Mouse (Mus musculus) embryonic facial prominence, embryonic 11.5 days (tissue): Measurements from ENCODE around the gene Cdc25a. TPM values are rescaled to one million over a fixed set of nuclear protein-coding genes. Genes with fewer than 3 reads are reported as not detected.

Source experiments
- ATAC-seq: fragments of 200-750 bp; cut with Nextera tagmentation; replicated peaks from 2 replicates; pipeline ENCODE4 v1.8.0; 2017; ENCODE audit warnings: low read depth; ENCODE audit not compliant: insufficient number of reproducible peaks, low FRiP score, low TSS enrichment
- DNase-seq: peaks from one replicate; pipeline ENCODE4 v3.0.0-alpha.2; 2015; ENCODE audit warnings: low spot score
- H3K27ac ChIP-seq: fragments of 300-500 bp; sonication (generic); replicated peaks from 2 replicates; pipeline ENCODE4 v1.5.1; 2014; ENCODE audit warnings: mild to moderate bottlenecking, low read depth, low read length, control low read depth
- H3K27me3 ChIP-seq: fragments of 300-500 bp; sonication (generic); 2 replicates; pipeline ENCODE4 v1.6.1; 2014; ENCODE audit warnings: mild to moderate bottlenecking, low read length, moderate library complexity, mixed read lengths; ENCODE audit not compliant: control insufficient read depth, insufficient read depth
- H3K36me3 ChIP-seq: fragments of 300-500 bp; sonication (generic); replicated peaks from 2 replicates; pipeline ENCODE4 v1.6.1; 2014; ENCODE audit warnings: low read depth, mild to moderate bottlenecking, low read length, moderate library complexity, mixed read lengths; ENCODE audit not compliant: control insufficient read depth, insufficient read depth
- H3K4me1 ChIP-seq: fragments of 300-500 bp; sonication (generic); 2 replicates; pipeline ENCODE4 v1.6.1; 2014; ENCODE audit warnings: low read length, mixed read lengths; ENCODE audit not compliant: control insufficient read depth, insufficient read depth
- H3K4me2 ChIP-seq: fragments of 300-500 bp; sonication (generic); 2 replicates; pipeline ENCODE4 v1.6.1; 2014; ENCODE audit warnings: low read depth, mild to moderate bottlenecking, control low read depth, low read length, moderate library complexity
- H3K4me3 ChIP-seq: fragments of 300-500 bp; sonication (generic); 2 replicates; pipeline ENCODE4 v1.5.1; 2014; ENCODE audit warnings: low read depth, low read length, control low read depth
- H3K9ac ChIP-seq: fragments of 300-500 bp; sonication (generic); replicated peaks from 2 replicates; pipeline ENCODE4 v1.6.1; 2014; ENCODE audit warnings: mild to moderate bottlenecking, control low read depth, low read length
- H3K9me3 ChIP-seq: fragments of 300-500 bp; sonication (generic); replicated peaks from 2 replicates; pipeline ENCODE4 v1.6.1; 2016; ENCODE audit warnings: mild to moderate bottlenecking, low read length, inconsistent platforms, mixed read lengths; ENCODE audit not compliant: control insufficient read depth
- WGBS: fragments of 180-500 bp; shearing (Covaris S2); extraction: QIAGEN DNeasy Blood & Tissue Kit; methylation state at CpG from one replicate; pipeline ENCODE4 v1.1.7; 2014; 5-methylcytosine and 5-hydroxymethylcytosine counted together
- polyA plus RNA-seq: library from polyadenylated mRNA; unstranded; fragments of >200 nt; fragmentation: Nextera tagmentation; extraction: Ambion mirVana; gene quantifications from 2 replicates; pipeline ENCODE4 v1.2.1, GENCODE M21; 2014

Cdc25a gene
- polyA plus RNA-seq, 1 experiment from 2014 or later, result 44.1 TPM

DNA sequence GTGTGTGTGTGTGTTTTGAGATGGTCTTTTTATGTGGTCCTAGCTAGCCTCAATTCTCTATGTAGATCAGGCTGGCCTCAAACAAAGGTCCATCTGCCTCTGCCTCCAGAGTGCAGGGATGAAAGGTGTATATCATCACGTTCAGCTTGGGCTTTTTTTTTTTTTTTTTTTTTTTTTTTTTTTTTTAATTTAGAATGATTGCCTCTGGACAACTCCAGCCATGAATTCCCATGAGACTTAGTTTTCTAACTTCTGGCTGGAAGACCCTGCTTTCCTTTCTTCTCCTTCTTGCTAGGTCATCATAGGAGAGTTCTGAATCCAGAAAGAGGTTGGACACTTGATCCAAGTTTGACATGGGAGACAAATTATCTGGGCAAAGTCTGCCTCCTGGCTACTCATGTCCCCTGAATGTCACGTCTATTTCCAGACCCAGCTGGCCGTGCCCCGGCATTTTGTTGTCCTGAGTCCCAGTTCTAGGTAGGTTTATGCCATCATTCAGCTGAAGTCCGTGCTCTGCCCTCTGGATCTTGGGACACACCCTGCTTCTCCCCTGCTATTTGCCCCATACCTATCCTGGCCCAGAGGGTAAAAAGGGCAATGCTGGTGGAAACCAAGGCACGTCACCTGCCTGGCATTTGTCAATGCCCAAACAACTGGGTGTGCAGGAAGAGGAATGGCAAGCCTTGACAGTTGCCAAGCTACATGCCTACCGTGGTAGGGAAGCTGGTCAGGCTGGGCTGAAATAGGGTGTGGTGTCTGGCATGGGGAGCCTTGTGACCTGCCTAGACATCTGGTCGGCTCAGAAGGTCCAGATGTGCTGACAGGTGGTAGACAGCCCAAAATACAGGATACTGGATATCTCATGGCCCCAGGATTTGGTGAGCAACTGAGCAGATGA is 21.1 kb downstream of the Cdc25a start:
- H3K27me3 ChIP-seq, result no peaks in the 10 kb centered on the region
- no peak for ATAC-seq

DNA sequence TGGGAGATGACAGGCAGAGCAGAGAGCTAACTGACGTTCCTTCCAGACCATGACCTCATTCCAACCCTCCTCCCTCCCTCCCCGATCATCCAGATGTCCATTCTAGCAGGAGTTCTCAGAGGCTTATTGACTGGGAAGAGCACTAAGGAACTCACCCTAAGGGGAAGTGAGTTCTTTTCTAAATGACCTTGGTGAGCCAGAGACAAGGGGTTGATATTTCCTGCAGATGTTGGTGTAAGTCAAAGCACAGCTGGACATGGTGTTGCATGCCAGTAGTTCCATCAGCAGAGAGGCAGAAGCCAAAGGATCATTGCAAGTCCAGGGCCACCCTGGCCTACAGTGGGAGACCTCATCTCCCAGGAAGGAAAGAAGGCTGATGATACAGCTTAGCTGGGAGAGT is 22.6 kb downstream of the Cdc25a start:
- H3K27me3 ChIP-seq, result no peaks in the 10 kb centered on the region
- H3K4me2 ChIP-seq, result no peak overlapping the region; the same call in 1 of the 2 replicates
- WGBS, result 36% methylated on average over 2 of the region's 2 CpGs
- H3K4me1 ChIP-seq, result no peaks in the 10 kb centered on the region
- H3K4me3 ChIP-seq, result no peak overlapping the region
- ATAC-seq, result no peak
- no peak overlapping the region for H3K9ac ChIP-seq
- H3K9me3 ChIP-seq, result no peaks in the 10 kb centered on the region
- DNase-seq, result no peak
- no peaks in the 10 kb centered on the region; the same call in 1 of the 2 replicates for H3K36me3 ChIP-seq
- H3K27ac ChIP-seq, result no peak overlapping the region

More for the DNA sequence above, 21.1 kb downstream of the Cdc25a start:
- Histone ChIP-seq H3K36me3 (peaks cover 7% of the 10 kb centered on the region), H3K4me2 (no peak overlapping the region), H3K9ac (no peak overlapping the region), H3K9me3 (no peaks in the 10 kb centered on the region), H3K4me1 (no peaks in the 10 kb centered on the region), H3K4me3 (no peak overlapping the region), H3K27ac (no peak overlapping the region)
- no peak for DNase-seq
- WGBS, result 84% methylated on average over 8 of the region's 8 CpGs

DNA sequence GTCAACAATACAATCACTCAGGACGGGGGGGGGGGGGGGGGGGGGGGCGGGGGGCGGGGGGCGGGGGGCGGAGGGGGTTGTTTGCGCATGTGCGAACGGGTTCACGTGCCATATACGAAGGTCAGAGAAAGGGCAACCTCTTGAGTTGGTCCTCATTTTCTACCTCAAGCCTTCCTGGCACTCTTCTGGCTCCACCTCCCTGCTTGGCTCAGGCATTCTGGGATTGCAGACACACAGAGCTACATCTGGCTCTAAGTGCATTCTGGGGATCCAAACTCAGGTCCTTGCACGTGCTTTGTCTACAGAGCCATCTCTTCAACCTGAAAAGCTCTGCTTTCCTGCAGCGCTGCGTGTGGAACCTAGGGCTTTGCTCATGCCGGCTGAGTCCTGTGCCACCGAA is 24.0 kb downstream of the Cdc25a start:
- Histone ChIP-seq H3K27ac (no peak overlapping the region), H3K9me3 (no peaks in the 10 kb centered on the region), H3K4me2 (no peak overlapping the region), H3K4me3 (no peak overlapping the region), H3K27me3 (no peaks in the 10 kb centered on the region), H3K4me1 (no peaks in the 10 kb centered on the region), H3K9ac (no peak overlapping the region), H3K36me3 (no peaks in the 10 kb centered on the region)
- no peak for ATAC-seq
- 71% methylated on average over 8 of the region's 15 CpGs for WGBS
- no peak for DNase-seq

DNA sequence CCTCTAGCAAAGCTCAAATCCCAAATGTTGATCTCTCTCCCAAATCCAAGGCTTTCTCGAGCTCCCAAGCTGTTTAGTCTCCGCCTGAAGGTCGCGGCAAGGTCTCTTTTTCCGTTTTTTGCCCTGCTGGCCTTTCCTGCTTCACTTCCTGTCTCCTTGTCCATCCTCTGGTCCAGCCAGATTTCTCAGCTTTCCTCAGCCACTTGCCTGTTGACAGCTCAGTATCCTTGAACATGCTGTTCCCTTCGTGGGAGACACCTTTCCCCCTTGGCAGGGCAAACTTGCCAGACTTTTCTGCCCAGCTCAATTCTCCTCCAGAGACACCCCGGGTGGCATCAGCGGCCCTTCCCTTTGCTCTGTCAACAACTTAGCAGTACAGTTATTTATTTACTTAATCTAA is 24.4 kb downstream of the Cdc25a start:
- DNase-seq, result no peak
- Histone ChIP-seq H3K4me3 (no peak overlapping the region), H3K27me3 (no peaks in the 10 kb centered on the region), H3K9me3 (no peaks in the 10 kb centered on the region), H3K4me1 (no peaks in the 10 kb centered on the region), H3K9ac (no peak overlapping the region), H3K4me2 (no peak overlapping the region), H3K27ac (no peak overlapping the region), H3K36me3 (no peaks in the 10 kb centered on the region)
- no peak for ATAC-seq
- WGBS, result 61% methylated on average over 8 of the region's 8 CpGs

DNA sequence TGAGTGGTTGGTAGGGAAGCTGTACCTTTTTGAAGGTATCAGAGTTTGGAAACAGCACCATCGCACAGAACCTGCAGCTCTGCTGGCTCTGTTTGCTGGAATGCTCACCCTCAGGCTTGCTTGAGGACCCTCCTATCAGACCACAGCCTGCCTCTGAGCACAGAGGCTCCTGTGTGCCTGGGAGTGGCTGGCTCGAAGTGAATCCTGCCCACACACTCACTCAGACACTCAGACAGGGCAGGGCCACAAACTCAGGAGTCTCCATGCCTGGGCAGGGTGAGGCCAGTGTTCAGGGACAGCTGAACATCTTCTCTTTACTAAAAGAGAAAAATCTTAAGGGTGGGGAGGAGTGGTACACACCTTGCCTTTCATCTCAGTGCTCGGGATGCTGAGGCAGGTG is 25.2 kb downstream of the Cdc25a start:
- Histone ChIP-seq H3K4me1 (no peaks in the 10 kb centered on the region), H3K9me3 (no peaks in the 10 kb centered on the region), H3K4me3 (no peak overlapping the region), H3K27ac (no peak overlapping the region), H3K9ac (no peak overlapping the region), H3K4me2 (no peak overlapping the region), H3K27me3 (no peaks in the 10 kb centered on the region), H3K36me3 (no peaks in the 10 kb centered on the region)
- ATAC-seq (no peak), DNase-seq (no peak)
- WGBS, result 87% methylated on average over 3 of the region's 3 CpGs

DNA sequence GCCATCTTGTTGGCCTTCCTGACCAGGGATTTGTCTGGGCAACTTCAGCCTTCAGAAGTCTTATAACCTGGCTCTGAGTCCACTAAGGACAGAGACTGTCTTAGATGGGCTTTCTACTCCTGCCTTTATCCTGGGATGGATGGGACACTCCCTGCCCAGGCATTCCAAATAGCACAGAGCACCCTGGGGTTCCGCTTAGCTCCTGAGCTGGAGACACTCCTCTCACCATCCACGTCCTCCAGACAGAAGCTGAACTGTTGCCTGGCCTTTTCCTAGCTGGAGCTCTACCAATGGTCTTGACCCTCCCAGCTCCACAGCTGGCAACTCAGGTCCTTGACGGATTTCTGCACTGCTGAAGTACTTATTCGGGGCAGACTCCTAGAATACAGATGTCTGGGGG is 26.9 kb downstream of the Cdc25a start:
- no peak overlapping the region for H3K9ac ChIP-seq
- H3K36me3 ChIP-seq, result no peaks in the 10 kb centered on the region
- ATAC-seq (no peak), DNase-seq (no peak)
- H3K27me3 ChIP-seq, result no peaks in the 10 kb centered on the region
- H3K27ac ChIP-seq, result no peak overlapping the region
- H3K4me1 ChIP-seq, result no peaks in the 10 kb centered on the region
- H3K9me3 ChIP-seq, result no peaks in the 10 kb centered on the region
- no peak overlapping the region for H3K4me2 ChIP-seq
- 64% methylated on average over 4 of the region's 4 CpGs for WGBS
- no peak overlapping the region for H3K4me3 ChIP-seq

DNA sequence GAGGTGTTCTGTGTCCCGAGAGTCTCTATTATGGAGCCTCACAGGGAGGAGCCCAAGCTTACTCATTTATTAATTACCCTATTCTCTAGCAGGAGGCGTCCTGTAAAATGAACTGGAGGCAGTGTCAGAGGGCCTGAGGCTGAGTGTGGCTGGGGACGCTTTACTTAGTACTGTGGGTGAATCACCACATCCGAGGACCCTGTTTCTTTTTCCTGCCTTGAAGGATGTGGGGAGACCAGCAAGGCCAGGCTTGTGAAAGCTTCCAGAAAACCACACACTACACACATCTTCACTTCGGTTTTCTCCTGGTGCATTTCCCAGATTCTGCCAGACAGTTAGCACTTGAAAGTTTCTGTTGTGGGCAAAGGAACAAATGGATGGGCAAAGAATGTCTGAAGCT is 27.4 kb downstream of the Cdc25a start:
- DNase-seq, result no peak
- WGBS, result 66% methylated on average over 5 of the region's 5 CpGs
- H3K4me1 ChIP-seq, result no peaks in the 10 kb centered on the region
- no peak overlapping the region for H3K27ac ChIP-seq
- no peak for ATAC-seq
- H3K27me3 ChIP-seq, result no peaks in the 10 kb centered on the region
- no peak overlapping the region for H3K4me3 ChIP-seq
- no peaks in the 10 kb centered on the region for H3K36me3 ChIP-seq
- H3K9me3 ChIP-seq, result no peaks in the 10 kb centered on the region
- no peak overlapping the region for H3K9ac ChIP-seq
- no peak overlapping the region for H3K4me2 ChIP-seq

DNA sequence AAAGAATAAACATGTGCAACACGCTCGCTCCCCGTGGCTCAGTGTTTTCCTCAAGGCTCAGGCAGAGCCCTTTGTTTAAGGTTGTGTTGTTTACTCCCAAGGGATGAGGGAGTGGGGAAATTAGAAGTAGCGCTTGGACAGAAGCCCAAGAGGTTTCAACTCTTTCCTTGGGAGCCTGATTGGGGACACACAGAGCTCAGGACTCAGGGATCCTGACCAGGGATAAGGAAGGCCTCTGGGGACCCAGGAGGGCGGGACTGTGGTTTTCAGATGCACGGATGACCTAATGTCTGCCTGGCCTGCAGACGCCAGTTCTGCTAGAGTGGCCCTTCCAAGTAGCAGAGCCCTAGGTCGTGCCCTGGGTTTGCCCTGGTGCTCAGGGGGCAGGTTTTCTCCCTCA is 31.9 kb downstream of the Cdc25a start:
- Histone ChIP-seq H3K9ac (no peak overlapping the region), H3K27me3 (no peaks in the 10 kb centered on the region), H3K9me3 (no peaks in the 10 kb centered on the region), H3K36me3 (no peaks in the 10 kb centered on the region), H3K4me3 (no peak overlapping the region), H3K4me2 (no peak overlapping the region), H3K4me1 (no peaks in the 10 kb centered on the region), H3K27ac (no peak overlapping the region)
- 70% methylated on average over 8 of the region's 8 CpGs for WGBS
- ATAC-seq (no peak), DNase-seq (no peak)
